Mouse (Mus musculus) 416B (cell line): ENCODE measurements around the gene 1600002K03Rik.

Source experiments
- DNase-seq: peaks from one replicate; pipeline ENCODE4 v3.0.0; 2011; ENCODE audit warnings: low read depth

Gene 1600002K03Rik

DNA sequence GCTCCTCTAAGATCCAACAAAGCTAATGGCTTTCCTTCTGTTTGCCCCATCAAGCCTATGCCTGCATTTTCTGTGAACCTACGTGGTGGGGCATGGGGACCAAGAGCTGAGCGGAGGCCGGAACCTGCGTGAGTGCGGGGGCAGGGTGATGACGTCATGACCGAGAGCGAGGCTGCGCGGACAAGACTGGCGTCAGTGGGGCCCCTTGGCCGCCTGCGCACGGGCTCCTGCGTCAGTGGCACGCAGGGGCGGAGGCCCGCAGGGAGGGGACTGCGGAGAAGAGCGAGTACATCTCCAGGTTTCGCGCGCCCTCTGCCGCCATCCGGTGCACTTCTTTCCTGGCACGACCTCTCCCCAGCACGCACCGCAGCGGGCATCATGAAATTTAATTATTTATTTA is 31.5 kb upstream of the 1600002K03Rik start:
- peak; percentile 99 for DNase-seq

DNA sequence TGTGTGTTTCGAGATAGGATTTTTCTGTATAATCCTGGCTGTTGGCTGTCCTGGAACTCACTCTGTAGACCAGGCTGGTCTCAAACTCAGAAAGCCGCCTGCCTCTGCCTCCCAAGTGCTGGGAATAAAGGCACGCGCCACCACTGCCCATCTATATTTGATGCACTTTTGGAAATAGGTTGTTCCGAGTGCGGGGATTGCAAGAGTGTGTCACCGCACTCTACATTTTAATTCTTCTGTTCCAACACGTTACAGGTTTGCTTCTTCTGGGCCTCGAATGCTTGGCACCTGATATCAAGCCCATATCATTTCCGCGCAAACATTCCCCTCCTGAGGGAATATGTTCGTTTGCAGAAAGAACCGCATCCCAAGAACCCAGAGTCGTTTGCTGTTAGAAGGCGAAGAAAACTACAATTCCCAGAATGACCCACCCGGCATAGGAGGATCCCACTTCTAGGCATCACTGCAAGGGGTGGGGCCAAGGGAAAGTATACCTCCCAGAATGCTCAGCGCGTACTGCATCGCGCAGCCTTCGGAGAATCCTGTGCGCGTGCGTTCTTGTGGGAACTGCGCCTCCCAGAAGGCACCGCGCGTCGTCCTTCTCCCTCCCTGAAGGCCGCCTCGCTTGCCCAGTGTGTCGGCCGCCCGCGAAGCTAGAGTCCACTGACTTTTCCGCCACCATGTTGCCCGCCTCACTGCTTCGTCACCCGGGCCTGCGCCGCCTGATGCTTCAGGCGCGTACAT is 30.8 kb upstream of the 1600002K03Rik start:
- DNase-seq, result peak; percentile 99

DNA sequence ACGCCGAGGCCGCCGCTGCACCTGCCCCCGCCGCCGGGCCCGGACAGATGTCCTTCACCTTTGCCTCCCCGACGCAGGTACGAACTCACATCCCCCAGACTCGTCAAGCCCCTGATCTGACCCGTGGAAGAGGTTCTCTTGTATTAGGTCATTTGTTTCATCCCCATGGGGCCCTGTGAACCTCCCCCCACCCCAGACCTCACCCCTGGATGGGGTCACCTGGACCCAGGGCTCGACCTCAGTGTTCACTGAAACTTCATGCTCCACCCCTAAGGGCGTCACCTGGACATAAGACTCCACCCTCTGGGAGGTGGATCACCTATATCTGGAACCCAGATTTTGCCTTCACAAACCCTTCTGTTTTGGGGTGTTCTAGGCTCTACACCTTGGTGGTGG is 30.2 kb upstream of the 1600002K03Rik start:
- DNase-seq, result no peak

DNA sequence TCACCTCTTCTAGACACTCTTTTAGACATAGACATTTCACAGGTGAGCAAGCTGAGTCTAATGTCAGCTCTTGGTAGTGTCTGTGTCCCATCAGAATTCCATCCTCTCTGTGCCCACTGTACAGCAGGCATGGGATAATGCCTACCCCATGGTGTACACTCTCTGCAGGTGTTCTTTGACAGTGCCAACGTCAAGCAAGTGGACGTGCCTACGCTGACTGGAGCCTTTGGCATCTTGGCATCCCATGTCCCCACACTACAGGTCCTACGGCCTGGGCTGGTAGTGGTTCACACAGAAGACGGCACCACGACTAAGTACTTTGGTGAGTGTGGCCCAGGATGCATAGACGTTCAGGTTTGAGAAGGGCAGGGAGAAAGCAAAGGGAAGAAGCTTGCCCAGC is 29.1 kb upstream of the 1600002K03Rik start:
- DNase-seq, result no peak

DNA sequence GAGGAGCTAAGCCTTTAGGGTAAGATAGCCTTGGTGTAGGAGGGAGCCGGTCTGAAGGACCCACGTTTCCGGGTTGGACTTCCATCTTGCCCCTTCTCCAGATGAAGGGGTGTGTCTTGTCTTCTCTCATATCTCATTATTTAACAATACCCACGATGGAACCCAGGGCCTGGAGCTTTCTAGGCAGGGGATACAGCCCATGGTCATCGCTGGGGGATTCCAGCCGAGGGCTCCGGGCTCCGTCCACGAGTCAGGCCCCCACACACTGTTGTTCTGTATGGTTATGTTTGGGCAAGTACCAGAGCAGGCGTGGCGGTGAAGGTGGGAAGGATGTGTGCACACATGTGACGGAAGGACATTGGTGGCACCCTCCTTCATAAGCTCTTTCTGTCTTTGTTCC is 28.6 kb upstream of the 1600002K03Rik start:
- no peak for DNase-seq

DNA sequence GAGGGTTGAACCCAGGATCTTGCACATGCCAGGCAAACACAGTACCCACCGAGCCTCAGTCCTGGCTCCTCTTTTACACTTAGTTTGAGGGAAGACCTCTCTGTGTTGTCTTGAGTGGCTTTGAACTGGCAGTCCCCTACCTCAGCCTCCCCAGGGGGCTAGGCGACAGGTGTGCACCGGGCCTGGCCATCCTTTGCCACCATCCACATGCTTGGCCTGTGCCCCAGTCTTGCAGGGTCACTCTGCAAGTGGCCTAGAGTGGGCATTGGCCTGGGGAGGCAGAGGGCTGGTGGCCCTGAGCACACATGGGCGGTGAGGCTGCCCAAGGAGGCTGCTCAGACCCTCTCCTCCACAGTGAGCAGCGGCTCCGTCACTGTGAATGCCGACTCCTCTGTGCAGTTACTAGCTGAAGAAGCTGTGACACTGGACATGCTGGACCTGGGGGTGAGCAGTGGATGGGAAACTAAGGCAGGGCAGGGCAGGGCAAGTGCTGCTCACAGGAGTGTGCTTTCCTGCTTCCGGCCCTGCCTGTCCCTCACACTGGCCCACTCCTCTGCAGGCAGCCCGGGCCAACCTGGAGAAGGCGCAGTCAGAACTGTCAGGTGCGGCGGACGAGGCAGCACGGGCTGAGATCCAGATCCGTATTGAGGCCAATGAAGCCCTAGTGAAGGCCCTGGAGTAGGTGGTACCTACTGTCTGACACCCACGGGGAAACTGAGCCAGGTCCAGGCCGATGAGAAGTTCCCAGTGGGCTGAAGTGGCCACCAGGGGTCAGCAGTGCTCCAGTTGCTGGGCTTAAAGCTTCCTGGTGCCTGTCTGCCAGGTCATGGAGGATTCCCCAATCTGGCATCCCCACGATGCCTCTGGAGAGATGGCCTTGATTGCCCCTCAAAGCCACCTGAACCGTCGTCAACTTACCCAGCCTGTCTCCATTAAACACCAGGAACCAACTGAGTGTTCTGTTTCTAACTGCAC is 27.6 kb upstream of the 1600002K03Rik start:
- DNase-seq, result peak; percentile 67

DNA sequence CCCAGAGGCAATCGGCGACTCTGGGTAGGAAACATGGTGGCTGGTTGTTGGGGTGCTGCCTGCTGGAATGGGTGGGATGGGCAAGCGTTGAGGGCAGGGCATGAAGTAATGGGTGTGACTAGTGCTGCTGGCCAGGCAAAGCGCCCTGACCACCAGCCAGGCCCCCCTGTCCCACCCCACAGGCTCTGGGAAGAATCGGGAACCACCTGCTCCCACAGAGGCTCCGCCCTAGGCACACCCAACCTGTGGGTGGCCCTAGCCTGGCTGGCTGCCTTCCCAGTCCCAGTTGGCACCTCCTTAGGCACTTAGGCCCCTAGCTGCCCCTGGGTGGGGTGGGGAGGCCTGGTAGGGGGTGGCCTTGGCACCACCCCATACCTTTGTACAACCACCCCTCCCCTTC is 26.8 kb upstream of the 1600002K03Rik start:
- no peak for DNase-seq

DNA sequence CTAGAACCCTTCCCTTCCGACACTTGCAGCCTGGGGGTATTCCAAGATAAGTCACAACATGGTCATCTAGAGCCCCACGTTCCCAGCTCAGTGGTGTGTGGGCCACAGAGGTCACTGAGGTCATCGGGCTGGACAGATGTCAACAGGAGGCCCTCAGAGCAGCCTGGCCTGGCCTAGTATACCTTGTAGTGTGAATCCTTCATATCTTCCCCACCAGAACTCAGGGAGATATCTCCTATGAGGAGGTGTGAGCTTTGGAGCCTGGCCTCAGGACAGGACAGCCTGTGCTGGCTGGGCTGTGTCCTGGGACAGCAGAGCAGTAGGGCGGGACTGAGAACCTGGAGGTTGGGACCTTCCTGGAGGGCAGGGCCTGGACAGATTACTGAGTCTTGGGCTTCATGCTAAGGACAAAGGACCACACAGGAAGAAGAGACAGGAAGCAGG is 26.2 kb upstream of the 1600002K03Rik start:
- DNase-seq, result no peak

DNA sequence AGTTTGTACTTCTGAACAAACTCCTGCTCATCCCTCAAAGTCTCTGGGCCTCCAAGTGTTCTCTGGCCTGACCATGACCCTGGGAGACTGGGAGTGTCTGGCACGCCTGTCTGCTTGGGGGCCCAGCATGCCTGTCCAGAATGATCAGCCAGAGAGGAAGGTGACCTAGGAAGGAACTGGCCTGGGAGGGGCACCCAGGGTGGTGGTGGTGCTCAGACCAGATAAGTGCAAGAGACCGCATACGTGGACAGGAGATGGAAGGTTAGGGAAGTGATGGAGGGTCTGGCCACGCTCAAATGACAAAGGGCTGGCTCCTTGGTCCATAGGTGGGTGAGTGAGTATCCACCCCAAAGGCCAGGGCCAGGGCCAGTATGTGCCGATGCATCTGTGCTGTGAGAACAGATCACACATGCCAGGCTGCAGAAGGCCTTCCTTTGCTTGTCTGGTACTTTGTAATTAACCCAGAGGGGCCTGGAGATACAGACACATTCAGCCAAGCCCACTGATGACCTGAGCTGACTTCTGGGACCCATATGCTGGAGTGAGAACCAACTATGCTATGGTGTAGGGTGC is 25.5 kb upstream of the 1600002K03Rik start:
- no peak for DNase-seq

DNA sequence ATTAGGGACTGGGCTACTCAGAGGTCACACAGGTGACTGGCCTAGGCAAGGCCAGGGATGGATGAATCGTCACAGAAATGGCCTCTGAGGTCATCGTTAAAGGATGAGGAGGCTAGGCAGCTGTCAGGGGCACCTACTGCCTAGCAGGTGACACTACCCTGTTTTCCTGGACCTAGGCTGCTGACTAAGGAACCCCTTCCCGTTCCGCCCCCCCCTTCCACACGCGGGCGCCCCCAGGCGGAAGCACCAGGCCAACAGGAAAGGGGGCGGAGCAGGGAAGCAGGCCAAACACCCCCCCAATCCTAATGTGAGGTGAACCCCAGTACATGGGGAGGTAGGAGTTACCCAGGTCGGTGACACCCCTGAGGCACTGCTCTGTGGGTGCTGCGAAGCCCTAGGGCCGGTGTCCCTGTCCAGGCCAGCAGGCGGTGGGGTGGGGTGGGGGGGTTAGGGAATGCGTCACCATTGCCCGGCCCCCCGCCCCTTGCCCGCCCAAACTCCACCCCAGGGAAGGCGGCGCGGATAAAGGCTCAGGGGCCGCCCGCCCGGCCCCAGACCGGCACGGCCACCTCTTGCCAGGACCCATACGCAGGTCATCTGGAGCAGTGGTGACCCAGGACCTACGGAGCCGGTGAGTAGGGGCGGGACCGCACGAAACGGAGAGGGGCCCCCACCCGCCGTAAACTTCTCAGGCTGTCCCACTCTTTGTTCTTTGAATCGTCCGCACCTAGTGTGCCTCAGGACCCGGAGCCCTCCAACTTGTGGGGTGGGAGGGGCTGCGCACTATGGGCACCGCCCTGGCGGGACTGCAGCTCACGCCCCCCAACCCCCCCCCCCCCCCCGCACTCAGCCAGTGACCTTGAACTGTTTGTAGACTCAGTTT is 24.8 kb upstream of the 1600002K03Rik start, which contains the start of gene Midn:
TSS of gene Midn (plus strand) at position 554 of the 883 bp plus-strand sequence.
- DNase-seq, result peak; percentile 88

DNA sequence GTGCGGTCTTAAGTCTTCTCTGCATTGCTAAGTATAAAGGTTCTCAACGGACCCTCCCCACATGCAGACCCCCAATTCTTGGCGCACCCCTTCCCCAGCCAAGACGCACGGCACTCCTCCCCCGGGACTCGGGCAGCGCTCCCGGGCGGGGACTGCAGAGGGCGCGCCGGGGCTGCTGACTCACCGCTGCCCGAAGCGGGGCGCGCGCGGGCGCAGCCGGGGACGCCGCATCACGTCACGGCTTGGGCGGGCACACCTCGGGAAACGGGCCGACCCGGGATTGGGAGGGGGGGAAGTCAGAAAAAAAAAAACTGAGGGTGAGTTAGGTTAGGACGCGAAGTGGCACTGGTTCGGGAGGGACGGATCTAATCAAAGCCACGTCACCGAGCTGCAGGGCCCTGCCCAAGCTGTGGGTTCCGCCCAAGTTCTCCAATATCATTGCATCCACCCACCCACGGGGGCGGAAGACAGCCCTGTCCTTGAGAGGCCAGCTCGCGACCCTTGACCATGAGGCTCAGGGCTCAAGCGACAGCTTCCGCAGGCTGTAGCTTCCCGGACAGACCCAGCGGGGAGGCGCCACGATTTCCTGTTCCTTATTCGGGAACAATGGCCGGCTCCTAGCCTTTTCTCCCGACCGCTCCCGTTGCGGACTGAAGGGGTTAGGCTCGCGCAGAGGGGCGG is 24.0 kb upstream of the 1600002K03Rik start:
- peak; percentile 97 for DNase-seq

DNA sequence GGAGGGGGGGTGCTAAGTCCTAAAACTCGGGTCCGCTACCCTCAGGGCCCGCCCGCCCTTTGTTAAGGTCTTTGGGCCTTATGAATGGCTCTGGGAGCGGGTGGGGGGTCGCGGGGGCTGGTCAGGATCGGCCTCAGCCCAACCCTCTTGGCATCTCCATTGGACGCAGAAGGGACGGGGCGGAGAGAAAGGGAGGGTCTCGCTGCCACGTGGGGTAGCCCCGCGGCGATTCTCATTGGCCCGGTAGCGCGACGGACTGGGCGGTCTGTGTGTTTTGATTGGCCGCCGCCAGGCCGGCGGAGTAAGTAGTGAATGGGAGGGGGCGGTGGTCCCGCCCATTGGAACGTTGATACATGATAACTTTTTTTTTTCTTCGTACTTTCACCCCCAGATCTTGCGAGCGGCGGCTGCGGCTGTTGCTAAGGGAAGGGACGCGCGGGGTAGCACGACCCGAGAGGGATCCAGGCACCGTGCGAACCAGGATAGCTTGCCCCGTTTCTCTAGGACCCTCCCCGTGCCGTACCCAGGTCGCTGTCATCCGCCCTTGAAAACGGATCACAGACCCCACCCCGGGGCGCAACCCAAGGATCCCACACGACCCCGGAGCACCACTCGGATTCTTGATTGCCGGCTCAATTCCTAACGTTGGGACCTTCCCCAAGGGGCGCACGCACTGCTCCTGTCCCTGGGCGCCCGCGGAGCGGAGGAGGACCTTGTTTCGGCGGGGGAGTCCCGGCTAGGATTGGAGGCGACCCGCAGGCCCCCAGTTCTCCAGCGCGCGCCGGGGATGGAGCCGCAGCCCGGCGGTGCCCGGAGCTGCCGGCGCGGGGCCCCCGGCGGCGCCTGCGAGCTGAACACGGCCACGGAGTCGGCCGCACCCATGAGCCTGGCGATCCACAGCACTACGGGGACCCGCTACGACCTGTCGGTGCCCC is 23.2 kb upstream of the 1600002K03Rik start:
- peak; percentile 99 for DNase-seq

DNA sequence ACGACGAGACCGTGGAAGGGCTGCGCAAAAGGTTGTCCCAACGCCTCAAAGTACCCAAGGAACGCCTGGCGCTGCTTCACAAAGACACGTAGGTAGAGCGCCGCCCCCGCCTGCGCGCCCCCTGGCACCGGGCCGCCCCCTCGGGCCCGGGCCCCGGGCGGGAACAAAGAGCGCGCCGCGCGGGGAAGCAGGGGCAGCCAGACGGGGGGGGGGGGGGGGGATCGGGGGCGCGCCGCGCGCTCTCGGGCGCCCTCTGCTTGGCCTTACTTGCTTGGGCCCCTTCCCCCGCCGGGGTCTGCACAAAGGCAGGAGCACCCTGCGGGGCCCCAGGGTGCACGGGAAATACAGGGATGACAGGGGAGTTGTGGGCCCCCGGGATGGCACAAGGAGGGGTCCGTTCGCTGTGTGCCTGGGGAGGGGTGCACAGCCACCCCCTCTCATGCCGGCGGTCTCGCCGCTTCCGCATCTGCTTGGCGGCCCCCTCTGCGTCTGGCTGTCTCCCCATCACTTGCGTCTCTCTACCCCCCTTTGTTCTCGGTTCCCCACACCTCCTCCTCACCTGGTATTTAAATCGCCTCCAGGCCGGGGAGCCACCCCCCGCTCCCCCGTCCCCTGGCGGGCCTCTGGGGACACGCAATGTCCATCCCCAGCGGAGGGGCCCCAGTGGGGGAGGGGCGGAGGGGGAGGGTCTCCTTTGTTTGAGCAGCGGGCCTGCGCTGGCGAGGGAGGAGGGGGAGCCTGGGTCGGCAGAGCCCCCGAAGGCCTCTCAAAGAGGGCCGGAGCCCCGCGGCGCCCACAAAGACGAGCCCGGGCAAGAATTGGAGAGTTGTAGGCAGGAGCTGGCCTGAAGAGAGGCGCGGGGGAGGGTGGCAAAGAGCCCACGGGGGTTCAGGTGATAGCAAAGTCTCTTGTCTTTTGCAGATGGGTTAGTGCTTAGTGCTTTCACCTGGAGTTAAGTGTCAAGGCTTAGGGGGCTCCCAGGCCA is 22.2 kb upstream of the 1600002K03Rik start:
- peak; percentile 53 for DNase-seq

DNA sequence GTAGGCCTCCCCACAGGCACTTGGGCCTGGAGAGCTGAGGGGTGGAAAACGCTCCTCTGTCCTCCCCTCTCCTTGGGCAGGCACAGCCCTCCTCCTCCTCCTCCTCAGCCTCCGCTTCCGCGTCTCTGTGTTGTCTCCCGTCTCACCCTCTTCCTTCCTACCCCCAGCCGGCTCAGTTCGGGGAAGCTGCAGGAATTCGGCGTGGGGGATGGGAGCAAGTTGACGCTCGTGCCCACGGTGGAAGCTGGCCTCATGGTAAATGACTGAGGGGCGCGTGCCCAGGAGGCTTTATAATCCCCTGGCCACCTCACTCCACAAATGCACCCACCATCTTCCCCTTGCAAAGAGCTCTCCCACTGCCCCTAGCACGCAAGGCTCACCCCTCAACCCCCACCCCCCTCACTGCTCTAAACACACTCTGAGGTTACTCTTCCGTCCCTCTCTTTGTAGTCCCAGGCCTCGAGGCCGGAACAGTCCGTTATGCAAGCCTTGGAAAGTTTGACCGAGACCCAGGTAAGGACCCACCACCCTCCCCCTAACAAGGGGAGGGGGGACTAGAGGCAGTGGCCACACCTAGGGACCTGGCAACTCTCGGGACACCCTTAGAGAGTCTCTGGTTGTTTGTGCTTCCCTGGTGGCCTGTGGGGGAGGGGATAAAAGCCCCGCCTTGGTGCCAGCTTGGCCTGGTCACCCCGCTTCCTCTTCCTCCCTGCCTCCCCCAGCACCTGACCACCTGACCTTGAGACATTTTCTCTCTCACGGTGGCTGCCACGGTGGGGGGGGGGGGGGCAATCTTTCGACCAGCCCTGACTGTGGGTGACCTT is 21.3 kb upstream of the 1600002K03Rik start:
- peak; percentile 87 for DNase-seq

DNA sequence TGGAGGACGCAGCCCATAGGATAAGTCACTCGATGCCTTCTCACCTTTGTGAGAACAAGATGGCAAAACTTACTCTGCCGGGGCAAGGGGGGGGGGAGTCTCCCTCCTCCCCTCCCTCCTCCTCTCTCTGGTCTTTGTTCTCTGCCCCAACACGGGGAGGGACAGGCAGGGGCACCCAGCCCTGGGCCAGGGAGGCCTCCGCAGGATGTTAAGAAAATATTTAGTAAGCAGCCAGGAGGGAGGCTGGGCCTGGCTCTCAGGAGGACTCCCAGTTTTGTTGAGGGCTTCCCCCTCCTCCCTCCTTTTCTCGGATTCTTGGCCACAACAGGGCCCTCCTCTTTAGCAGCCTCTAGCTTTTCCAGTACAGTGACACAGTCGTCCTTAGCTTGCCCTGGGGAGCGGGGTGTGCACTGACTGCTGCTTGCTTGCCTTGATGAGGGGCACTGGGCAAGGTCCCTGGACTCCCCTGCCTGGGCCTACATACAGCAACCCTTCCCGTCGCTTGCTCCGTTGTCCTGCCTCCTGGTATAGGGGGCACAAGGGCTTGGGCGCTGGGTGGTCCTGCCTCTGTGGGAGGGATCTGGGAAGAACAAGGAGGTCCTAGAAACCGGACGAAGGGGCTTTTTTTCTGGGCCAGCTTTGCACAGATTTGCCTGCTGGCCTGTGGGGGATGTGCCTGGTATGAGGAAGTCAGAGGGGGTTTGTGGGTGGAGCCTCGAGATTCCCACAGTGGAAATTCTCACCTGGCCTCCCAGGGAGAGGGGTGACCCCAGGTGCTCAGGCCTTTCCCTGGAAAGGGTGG is 20.5 kb upstream of the 1600002K03Rik start:
- DNase-seq, result no peak

DNA sequence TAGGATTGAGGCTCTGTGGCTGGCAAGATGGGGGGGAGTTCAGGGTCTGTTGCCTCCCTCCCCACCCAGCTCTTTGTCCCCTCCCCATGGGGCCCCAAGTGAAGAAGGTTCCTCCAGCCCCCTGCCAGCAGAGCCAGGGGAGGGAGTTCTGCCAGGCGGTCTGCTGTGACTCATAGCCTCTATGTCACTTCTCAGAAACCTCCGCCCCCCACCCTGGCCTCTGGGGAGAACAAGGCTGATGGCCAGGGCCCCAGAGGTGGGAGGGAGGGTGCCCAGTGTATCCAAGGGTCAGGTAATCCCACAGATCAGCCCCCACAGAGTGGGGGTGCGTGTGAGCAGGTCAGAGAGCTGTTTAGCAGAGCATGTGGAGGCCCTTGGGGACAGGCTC is 19.9 kb upstream of the 1600002K03Rik start:
- peak; percentile 73 for DNase-seq

DNA sequence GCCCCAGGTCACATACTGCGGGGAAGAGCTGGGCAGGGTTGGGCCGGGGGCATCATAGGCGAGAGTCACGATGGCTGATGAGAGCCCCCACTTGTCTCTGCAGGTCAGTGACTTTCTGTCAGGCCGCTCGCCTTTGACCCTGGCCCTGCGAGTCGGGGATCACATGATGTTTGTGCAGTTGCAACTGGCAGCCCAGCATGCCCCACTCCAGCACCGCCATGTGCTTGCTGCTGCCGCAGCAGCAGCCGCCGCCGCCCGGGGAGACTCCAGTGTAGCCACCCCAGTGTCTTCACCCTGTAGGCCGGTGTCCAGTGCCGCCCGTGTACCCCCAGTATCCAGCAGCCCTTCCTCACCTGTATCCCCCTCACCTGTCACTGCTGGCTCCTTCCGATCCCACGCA is 19.0 kb upstream of the 1600002K03Rik start:
- DNase-seq, result no peak
